Mouse (Mus musculus) retina, adult 2 months (tissue): Measurements from ENCODE around the gene Cyp2g1.
"Not testable (repeated sequence)": the region's sequence is repeated elsewhere in the genome, so short reads cannot be mapped to it uniquely, and the experiment has no call there.

Experiments used
- DNase-seq: peaks from one replicate; pipeline ENCODE4 v3.0.0-alpha.2; 2012; ENCODE audit warnings: low read depth, low spot score

Gene Cyp2g1

DNA sequence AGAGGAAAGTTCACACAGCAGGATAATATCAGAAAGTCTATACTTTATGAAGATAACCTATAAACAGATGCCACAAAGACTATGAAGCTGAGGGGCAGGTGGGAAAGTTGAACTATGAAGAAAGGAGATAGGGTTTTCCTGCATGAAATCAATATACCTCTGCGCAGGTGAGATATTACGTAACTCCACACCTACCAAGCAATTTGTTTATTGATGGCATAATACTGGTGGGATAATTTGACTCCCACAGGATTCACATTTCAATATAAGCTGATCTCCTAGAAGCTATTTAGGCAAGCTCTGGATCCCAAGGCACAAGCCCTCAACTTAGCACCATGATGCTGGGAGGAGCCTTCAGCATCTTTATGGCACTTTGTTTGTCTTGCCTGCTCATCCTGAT, at the start of gene Cyp2g1:
Gene Cyp2g1, plus strand, starts transcription at position 301 of the 400 bp plus-strand sequence.
- no peak for DNase-seq

DNA sequence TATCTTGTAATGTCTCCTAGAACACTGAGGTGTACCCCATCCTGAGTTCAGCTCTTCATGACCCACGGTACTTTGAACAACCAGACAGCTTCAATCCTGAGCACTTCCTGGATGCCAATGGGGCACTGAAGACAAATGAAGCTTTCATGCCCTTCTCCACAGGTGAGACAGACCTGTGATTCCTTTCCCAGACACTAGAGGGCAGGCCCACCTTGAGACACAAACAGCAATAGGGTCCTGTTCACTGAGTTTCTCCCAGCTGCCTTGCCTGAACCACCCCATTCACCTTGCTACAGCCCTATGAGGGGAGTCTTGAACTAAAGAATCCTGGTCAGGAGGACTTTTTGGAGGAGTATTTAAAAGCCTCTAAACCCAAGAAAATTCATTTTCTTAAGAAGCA, 41.6 kb upstream of the Cyp2g1 start:
- DNase-seq = no peak

DNA sequence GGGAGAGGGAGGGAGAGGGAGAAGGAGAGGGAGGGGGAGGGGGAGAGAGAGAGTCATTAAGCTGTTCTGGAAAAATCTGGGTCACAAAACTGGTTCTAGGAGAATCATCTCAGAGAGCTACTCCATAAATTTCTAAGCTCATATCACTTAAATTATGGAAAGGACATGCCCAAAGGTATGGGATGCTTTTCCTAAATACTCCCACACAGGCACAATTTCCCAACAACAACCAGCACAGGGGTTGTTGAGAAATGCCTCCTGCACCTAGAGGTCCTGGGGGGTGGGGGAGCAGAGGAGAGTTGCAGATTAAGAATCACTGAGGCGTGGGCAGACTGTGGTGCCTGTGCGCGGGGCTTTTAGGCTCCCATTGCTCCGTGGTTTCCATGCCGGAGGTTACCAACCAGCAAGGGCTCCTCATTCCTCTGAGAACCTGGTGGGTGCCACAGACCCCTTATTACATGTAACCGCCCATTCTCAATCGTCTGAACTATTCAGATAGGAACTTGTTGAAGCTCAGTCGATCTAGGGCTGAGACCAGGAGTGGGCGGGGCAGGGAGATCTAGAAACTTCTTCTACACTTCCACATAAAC, 38.7 kb upstream of the Cyp2g1 start:
- no peak for DNase-seq

DNA sequence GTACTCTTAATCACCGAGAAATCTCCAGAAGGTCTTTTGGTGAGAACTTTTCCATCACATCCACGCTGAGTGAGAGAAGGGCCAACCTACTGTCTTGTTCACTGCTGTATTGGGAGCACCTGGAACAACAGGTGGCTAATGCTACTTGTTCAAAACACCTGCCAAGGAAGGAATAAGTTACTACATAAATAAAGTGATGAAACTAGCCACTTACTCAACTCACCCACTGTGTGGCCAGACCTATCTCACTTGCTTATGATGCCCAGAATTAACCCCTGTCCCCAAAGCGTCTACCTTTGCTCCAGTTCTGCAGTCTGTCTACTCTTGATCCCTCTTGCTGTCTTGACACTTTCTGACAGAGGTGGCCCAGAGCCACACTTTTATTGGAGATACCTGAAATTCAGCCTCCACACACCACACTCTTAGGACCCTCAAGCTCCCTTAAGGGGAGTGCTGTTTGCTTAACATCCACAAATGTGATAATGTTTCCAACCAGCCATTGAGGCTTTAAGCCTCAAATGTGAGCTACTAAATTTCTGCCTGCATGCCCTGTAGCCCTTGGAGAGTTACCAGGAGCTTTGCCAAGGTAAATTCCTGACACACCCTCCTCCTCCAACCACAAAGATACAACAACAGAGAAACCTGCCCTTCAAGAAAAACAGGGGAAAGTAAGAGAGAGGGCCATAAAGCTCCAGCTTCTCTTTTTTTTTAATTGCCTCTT, 35.7 kb upstream of the Cyp2g1 start:
- no peak for DNase-seq

DNA sequence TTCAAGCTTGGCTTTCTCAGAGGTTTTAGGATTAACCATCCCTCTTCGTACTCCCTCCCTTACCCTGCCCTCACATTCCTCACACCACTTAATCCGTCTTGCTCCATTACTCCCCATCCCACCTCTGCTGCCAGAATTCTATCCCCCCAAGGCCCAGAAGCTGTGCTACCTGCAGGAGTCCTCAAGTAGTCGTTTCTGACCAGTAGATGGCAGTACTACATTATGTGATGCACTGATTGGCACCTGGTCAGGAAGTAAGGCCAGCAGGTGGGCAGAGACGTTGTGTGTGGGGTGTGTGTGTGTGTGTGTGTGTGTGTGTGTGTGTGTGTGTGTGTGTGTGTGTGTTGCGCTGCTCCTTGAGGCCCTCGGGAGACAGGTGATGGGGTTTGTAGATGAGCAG, 32.8 kb upstream of the Cyp2g1 start:
- no peak for DNase-seq

DNA sequence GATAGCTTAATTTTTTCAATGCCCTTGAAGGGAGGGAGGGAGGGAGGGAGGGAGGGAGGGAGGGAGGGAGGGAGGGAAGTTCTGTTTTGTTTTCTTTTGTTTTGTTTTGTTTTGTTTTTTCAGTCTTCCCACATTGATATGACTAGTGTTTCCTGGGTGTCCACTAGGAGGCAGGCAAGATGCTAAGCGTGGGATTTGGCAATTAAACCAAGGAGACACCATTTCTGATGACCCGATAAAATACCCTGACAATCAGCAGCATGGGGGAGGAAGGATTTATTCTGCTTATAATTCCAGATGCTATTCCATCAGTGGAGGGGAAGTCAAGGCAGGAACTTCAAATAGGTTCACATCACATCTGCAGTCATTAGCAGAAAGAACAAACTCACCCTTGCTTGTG, 30.9 kb upstream of the Cyp2g1 start:
- DNase-seq = no peak

DNA sequence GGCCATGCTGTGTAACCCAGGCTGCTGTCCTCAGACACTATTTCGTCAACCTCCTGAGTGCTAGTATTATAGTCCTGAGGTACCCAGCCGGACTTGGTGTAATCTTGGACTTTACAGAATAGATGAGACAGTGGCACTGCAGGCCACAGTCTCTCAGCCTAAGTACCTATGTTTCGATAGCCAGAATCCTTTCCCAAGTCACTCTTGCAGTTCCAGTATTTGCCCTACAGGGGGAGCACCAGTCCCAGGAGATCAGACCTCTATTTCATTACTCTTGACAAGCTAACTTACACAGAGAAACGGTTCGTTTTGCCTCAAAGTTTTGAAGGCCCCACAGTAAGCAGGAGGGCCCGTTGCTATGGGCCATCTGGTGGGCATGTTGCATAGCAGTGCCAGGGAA, 30.2 kb upstream of the Cyp2g1 start:
- no peak for DNase-seq

DNA sequence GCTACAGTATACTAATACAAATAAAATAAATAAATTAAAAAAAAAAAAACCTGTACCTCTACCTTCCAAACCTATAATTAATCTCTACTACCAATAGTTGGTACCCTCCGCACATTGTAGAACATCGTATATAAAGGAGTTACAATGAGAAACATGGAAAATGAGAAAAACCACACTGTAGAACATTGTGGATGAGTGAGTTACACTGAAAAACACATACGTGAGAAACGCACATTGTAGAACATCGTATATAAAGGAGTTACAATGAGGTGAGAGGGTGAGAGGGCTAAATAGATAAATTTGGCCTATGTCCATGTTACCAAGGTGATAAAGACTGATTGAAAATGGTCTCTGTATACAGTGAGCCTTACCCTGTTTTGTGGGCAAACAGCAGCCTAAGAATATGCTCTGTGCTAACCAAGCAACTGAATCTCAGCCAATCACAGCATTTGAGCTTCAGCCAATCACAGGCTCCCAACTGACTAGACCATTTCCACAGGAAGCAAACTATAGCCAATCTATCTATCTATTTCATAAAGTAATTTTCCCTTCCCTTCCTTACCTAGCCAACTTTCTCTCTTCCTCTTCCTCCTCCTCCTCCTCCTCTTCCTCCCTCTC, 28.8 kb upstream of the Cyp2g1 start:
- DNase-seq = no peak

DNA sequence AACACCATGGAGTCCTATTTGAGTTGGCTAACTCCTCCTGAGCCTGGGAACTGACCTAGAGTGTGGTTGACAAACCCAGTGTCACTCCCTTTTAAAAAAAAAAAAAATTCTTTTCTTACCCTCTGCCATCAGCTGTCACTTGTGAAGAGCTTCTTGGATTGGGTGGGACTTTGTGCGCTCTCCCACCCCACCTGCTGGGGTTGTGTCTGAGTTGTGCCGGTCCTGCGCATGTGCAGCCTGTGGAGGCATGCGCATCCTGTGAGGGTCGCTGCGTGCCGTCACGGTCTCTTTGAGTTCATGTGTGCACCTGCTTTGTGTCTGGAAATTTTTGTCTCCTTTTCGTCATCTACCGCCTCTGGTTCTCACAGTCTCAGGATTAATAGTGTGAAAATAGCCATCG, 28.2 kb upstream of the Cyp2g1 start:
- no peak for DNase-seq

DNA sequence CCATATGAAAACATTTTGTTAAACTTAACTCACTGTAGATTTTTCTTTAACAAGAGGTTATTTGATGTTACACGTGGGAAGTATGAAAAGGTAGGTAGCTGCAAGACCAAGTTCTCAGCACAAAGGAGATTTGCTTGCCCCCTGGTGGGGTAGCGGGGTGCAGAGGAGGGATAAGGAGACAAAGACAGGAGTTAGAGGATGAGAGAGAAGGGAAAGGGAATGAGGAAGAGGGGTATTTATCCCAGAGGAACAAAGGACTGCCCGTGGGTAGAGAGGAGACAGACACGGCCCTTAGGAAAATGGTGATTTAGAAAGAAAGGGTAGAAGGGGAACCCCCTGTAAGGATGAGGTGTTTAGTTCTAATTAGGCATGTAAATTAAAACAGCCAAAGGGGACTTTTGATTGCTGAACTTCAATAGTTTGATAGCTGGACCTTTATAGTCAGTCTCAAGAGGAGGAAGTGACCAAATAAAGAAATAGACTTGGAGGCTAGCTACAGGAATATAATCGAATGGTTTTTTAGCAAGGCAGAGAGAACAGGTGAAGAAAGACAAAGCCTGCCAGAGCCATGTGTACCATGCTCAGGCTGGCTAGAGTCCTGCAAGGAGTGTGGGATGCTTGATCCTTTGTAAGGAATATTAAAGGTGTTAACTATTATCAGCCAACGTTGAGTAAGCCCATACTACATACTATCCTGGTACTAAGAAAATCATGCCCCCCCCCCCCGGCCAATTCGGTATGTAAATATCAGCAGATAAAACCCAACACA, 27.5 kb upstream of the Cyp2g1 start:
- no peak for DNase-seq

DNA sequence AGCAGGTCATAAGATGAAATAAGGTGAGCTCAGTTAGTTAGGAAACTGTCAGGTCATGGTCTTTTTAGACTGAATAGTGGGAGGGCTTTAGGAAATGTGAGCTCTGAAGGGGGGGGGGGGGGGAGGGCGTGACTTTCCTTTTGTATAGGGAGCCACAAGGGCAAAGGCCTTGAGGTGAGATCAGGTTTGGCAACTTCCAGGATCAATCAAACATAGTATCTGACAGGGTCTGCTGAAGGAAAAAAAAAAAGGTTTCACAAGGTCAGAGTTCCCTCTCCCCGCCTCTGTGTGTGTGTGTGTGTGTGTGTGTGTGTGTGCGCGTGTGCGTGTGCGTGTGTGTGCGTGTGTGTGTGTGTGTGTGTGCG, 26.9 kb upstream of the Cyp2g1 start:
- no peak for DNase-seq

DNA sequence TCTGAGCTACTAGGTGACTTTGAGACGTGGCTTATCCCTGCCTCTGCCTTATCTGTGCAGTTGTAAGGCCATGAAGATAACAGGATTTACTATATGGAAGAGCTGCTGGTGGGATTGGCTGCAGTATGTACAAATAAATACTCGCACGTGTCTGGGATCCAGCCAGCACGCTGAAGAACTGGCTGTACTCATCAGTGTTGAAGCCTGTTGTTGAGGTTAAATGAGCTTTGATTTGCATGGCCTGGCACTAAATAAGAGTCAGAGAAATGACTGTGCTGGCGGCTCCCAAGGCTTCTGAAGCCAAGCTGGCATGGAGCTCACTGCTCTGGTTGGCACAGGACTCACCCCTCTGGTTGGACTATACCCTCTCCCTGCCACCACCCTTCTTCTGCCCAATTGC, 25.5 kb upstream of the Cyp2g1 start:
- no peak for DNase-seq

DNA sequence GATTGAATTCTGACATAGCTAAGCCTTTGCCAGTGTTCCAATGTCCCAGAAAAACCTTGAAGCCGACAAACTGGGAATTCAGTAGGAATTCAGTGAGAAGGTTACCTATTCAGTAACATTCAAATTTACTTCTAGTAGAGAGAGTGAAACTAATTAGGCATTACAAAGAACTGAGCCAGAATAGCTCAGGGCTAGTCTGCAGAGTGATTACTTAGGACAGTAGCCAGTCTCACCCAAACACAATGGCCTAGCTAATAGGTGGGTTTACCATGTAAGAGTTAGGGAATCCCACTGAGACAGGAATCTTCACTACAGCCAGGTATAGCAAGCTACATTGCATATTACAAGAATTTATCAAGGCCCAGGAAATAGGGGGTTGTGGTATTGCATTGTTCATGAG, 22.7 kb upstream of the Cyp2g1 start:
- not testable (repeated sequence) for DNase-seq

DNA sequence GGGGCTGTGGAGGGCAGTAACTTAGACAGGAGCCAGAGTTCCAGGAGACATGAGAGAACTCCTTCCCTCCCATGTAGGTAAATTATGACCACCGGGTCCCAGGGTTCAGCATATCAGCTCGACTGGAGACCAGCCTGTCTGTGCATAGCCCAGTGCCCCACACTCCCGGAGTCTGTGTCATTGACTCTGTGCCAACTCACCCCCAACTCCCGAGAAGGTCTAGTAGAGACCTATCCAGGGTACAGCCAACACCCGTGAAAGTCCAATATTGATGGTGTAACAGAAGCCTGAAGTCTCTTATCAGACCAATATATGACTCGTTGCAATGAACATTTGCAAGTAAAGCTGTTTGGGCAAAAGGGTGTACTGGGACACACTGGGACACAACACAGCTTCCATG, 18.7 kb upstream of the Cyp2g1 start:
- no peak for DNase-seq

DNA sequence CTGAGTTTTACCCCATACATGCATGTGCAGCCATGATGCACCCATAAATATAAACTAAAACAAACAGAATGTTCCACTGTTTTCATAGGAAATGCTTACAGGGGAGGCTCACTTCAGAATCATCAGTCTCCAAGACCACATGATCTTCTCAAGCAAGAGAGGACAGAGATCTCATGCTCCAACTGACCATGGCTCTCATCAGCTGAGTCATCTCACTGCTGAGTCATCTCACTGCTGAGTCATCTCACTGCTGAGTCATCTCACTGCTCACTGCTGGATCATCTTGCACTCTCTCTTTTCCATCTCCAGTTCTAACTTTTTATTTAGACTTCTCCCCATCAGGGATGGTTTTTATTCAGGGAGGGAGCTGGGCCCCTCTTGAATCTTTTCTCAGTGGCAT, 8.6 kb upstream of the Cyp2g1 start:
- DNase-seq = no peak

DNA sequence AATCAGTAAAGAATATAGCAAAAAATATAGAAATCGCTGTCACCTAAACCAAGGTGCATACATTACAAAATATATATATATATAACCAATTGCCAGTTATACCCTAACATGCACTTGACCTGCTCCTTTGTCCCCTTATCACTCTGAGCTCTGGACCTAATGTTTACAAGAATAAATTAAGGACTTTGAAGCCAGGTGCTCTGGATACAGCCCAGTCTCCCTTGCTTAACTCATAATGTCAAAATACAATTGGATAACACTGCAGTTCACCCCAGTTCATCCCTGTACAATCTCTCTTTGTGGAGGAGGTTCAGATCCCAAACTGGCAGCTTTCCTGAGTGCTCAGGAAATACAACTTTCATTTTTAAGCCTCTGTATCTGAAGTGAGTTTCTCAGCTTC, 7.7 kb upstream of the Cyp2g1 start:
- DNase-seq = no peak

DNA sequence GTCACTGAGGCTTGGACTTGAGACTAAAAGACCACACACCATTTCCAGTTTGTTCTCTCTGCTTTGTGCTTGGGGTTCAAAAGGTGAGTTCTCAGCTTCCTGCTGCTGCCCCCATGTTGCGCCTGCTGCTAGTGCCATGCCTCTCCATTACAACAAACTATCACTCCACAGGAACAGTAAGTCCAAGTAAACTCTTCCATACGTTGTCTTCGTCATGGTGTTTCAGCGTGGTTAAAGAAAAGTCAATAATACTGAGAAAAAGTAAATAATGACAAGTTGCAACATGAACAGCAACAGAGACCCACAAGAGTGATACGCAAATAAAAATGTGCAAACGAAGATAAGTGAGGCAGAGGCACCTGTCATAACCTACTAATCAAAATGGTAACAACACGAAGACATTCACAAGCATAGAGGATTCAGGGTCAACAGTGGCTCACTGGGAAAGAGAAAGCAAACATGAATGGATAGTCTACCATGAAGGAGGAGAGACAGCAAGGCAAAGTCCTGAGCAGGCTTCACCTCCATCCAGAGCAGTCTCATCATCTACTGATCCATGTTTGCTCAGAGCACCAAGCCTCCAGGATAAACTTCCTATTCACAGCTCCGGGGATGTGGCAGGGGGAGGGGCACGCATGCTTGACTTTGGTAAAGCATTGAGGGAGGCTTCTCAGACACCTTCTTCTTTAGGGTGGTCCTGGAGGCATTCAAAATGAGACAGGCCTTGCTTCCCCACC, 23.0 kb downstream of the Cyp2g1 start:
- DNase-seq = not testable (repeated sequence)

DNA sequence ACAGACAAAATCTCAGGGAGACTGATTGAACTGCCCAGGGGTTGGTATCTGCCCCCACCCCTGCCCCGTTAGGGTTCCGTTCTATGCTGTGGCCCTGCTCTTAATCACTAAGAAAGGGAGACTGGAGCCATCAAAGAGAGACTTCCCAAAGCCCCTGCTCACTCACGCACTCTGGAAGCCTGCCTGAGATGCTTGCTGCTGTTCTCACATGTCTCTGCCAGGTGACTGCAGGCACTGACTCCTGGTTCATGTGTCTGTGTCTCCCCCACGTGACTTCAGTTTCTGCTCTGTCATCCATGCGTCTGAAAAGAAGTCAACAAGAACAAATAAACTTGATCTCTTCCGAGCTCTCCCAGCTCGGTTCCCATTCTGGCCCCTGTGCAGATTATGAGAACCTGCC, 24.0 kb downstream of the Cyp2g1 start:
- DNase-seq = not testable (repeated sequence)

DNA sequence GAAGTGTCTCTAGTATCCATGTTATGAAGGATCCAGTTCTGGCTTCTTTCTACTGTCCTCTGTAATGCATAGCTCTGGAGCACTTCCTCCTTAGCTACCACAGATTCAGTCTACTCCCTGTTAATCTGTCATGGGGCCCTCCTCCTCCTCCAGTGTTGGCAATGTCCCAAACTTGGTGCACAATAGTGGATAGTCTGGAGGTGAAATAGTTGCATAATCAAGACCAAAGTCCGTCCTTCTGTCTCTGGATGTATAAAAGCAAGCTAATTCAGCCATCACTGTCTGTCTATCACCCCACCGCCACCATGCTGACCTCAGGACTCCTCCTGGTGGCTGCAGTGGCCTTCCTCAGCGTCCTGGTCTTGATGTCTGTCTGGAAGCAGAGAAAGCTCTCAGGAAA, 26.4 kb downstream of the Cyp2g1 start, which contains the start of gene Cyp2a5:
Gene Cyp2a5, plus strand, starts transcription at position 247 of the 400 bp plus-strand sequence.
- not testable (repeated sequence) for DNase-seq

DNA sequence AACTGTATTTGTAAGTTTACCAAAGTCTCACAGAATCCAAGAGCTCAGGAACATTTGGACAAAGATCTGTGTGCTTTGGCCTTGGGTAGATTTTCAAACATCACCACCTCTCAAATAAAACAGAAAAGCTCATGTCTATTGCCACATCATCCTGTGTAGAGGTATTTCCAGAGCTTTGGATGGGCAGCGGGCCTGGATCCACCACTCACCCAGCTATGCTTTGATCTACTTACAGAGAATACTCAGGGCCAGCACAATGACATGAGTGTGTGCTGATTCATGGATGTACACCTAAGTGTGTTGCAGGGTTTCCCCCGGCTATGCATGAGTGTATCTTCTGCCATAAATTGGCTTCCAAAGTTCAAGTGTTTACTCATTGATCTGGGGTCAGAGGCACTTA, 34.7 kb downstream of the Cyp2g1 start:
- DNase-seq = not testable (repeated sequence)

DNA sequence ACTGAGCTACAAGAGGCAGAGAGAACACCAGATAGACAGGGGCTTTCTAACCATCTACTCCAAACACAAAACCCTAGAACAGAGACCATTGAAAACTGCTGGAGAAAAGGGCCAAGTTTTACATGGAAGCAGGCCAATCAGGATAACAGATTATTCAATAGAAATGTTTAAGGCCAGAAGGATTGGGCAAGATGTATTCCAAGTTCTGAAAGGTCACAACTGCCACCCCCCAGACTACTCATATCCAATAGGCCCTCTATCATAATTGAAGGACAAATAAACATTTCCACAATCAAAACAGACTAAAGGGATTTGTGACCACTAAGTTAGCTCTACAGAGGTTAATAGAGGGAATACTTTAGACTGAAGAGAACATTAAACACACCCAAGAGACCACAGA, 41.4 kb downstream of the Cyp2g1 start:
- DNase-seq = not testable (repeated sequence)
